Mouse (Mus musculus) testis, postnatal 14 days (tissue): ENCODE data around the gene Slc25a10.
A peak's percentile ranks its signal among the peaks of the same experiment; 100 is the strongest.

Experiments
- DNase-seq: peaks from one replicate; pipeline ENCODE4 v3.0.0; 2021; ENCODE audit warnings: low spot score

Slc25a10 gene

DNA sequence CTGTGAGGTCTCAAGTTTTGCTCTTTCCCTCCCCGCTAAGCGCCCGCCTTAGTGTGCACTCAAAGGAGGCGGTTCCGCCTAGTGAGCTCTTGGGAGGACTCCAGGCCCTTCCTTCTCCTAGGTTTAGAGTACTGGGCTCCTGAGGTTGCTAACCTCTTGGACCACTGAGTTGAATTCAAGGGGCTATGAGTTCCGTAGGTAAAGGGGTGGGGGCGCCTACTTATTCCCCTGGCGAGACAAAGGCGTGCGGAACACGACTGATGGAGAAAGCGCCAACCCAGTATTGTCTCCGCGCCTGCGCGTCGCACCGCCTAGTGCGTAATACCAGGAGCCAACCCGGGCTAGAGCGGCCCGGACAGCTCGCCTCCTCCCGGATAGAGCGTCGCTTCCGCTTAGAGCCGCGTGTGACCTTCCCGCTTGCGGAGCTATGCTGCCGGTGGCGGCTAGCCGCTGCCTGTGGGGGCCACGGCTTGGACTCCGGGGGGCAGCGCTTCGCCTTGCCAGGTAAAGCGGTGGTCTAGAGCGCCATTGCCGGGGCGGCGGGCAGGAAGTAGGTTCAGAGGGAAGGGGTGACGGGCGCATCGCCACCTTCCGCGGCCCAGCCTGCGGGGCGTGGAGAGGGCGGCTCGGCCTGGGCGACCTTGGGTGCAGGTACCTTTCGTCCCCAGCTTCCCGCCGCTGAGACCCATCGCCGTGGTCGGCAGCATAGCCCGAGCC lies 7.2 kb upstream of the Slc25a10 start, which contains the start of gene Mrpl12:
Gene Mrpl12, plus strand, starts transcription at position 349 of the 717 bp plus-strand sequence.
- peak; percentile 91 for DNase-seq

DNA sequence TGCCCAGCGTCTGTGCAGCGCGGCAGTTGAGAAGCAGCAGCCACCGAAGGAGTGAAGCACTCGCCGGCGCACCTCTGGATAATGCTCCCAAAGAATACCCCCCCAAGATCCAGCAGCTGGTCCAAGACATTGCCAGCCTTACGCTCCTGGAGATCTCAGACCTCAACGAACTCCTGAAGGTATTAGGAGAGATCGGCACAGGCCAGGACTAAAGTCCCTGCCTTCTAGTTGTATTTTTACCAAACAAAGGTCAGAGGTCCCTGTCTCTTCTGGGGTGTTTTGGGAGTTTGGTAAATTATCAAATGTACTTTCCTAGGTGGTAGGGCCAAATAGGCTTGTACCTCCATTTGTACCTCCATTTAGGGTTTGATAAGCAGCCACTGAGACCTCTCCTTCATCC lies 6.4 kb upstream of the Slc25a10 start:
- no peak for DNase-seq

DNA sequence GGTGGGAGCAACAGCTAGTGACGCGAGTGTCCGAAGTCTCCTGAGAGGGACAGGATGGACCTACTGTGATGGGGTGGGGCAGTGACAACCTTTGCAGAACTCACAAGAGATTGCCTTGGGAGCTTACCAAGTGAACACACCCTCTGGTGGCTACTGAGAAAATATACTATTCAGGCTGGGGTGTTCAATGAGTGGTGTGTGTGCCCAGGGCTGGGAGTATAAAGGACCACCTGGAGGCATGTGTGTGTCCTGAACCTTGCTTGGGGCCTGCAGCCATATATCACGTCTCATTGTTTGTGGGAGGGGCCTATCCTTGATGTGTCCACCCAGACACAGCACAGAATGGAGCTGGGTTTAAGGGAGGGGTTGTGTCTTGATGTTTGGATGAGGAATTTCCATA lies 3.1 kb upstream of the Slc25a10 start:
- no peak for DNase-seq

DNA sequence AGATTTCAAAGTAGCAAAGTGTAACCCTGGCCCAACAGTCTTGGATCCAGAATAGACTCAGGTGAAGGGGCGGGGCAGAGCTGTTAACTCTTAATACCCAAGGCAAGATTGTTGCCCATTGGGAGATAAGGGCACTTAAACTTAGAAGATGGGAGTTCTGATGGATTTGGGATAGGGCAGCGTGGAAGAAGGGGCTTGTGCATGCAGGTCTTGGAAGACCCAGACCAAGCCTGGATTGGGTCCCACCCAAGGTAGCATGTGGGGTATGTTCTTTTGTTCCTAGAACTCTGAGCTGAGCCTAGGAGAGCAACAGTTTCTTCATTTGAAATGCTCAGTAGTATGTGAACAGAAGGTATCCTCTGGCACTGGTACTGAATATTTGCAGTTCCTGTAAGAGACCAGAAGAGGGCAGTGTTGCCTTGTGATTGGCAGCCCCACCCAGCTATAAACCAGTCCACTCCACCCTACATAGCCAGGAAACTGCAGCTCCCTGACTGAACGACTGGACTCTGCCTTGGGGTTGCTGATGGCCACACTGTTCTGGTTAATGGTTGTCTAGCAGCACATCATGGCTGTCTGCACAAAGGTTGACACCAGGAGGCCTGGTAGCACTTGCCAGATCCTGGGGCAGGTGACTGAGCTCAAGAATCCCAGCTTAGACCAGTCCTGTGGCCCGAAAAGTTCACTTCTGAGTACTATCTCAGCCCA lies 2.4 kb upstream of the Slc25a10 start:
- peak; percentile 61 for DNase-seq

DNA sequence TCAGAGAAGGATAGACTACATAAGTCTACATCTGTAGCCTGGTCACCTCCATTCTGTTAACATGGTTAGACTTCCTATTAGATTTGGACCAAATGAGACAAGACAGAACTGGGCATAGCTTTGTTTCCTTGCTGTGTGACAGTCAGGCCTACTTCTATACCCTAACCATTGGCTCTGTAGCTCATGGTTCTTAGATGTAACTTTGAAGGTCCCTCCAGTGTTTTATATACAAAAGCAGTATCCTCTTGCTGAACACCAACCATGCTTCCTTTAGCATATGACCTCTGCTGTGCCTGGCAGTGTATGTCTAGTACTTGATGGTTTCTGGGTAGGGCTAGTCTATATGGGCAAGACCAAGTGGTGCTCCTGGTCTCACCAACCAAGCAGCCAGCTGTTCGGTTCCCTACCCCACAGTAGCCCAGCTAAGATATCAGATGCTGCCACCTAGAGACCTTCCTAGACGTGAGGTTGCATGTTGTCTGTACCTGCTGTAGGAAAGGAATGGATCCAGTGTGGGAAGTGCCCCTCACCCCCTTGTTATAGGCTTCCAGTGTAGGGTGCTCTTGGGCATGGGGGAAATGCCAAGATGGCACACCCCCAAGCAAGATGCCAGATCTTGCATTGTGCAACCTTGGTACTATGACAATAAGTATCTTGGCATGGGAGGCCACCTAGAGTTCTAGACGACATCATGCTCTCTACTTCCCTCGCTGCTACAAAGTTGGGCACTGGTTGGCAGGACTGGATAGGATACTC lies 1.2 kb upstream of the Slc25a10 start:
- DNase-seq = no peak

DNA sequence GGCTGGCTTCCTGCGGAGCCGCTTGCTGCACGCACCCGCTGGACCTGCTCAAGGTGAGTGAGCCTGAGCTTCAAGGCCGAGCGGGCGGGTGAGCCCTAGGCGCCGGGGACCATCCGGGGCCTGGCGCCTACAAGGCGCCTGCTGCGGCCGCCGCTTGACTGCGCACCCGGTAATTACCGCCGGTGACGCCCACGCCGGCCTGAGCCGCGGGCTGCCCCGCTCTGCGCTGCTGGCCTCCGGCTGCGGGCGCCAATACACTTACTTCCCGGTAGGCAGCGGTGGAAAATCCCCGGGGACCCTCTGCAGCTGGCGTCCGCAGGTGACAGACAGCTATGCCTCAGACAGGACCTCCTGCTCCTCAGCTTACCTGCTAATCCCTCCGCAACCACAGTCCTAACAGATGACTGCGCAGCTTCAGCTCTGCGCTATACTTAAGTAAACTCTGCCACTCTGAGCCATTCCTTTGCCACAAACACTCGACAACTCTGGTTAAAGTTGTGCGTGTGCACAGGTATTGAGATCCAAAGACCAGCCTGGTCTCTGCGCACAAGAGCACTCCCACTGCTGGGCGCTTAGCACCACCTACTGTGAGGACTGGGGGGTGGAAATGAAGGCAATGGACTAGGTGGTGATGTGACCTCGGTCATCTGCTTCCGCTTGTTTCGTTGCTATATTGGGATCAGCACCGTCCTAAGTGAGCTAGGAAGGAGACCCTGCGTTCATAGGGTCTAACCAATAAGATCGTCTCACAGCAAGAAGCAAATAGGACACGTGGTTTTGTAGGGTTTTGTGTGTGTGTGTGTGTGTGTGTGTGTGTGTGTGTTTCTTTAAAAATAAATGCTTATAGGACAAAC lies 611 bp downstream of the Slc25a10 start:
- no peak for DNase-seq

DNA sequence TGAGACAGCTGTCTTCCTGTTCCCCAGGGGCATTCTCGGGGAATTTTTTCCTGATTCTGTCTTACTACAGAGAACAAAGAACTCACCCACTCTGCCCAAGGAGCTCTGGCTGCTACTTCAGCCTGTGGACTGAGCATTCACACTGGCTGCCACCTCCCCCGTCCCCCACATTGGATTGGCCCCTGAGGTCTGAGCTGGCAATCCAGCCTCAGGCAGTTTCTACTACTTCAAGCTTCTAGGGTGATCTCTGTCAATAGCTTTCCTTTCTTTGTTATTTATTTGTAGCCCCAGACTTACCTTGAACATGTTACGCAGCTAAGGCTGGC lies 1.2 kb downstream of the Slc25a10 start:
- no peak for DNase-seq

DNA sequence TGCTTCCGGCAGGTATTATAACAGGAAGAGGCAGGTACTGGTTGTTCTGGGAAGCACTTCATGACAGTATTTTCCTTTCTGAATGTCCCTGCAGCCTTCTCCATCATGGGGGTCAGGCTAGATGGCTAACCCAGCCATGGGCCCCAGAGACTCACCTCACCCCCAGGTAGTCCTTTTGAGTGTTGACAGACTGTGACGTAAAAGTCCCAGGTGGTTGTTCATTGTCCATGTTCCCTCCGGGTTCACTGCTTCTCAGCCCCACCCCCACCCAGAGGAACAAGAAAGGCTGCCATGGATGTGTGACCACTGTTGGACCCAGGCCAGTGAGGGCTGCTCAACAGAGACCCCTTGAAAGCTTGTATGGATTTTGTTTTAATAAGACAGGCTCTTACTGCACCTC lies 1.7 kb downstream of the Slc25a10 start:
- no peak for DNase-seq

DNA sequence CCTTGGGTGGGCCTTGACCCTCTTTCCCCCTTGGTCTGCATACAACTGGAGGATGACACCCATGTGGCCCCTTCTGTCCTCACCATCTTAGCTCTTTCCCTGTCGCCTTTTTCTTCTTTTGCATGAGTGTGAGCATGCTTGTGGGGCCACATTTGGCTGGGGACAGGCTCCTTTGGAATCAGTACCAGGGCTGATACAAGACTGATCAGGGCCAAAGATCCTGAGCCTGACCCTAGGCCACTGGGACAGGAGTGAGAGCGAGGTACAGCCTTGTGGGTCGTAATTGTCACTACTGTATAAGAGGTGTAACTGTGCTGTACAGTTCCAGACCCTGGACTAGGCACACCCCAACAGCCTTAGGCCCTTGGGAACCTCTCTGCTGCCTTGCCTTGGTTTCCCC lies 2.3 kb downstream of the Slc25a10 start:
- no peak for DNase-seq

DNA sequence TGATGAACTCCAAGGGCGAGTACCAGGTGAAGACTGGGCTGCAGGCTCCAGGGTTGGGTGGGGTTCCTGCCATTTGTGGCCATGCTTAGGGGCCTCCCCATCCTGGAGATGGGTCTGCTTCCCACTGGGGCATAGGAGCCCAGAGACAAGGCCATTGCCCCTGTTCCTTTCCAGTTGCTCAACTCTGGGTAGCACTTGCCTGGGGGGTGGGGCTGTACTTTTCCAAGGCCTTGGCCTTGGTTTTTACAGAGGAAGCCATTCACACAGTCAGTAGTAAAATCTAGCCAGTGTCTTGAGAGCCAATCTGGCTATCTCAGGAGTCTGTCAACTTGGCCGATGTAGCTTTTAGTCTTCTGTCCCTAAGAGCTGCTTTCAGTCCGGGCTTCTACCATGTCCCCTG lies 5.8 kb downstream of the Slc25a10 start:
- DNase-seq = peak; percentile 64

DNA sequence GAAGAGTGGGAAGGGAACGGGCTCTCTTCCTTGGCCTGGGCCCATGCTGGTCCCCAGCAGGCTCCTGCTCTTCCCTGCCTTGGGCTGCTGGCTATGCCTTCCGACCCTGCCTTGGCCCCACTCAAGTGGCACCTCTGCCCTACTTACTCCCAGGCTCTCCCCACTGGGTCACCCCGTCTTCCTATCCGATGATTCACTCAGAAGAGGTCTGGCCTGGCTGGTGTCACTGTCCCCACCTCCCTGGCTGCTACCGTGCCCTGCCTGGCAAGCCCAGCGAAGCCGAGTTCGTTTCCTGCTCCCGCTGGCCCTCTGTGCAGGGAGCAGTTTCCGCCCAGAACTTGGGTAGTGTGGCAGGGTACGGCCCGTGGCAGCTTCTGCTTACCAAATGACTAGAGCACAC lies 6.6 kb downstream of the Slc25a10 start:
- no peak for DNase-seq

DNA sequence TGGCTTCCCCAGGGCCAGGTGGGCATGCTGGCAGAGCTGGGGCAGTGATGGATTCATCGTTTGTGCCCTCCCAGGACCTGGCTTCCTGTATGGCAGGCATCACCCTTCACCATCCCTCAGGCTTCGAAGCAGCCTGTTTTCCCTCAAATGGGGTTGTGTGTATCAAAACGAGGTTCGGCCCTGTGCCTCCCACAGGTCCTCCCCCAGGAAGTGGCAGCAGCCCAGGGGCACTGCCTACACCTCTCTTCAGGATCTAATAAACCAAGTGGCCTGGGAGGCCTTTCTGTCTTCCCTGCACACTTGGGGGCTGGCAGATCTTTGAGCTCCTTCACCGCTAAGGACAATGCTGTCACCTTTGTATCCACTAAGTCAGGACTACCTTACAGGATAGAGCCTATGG lies 7.3 kb downstream of the Slc25a10 start:
- peak; percentile 54 for DNase-seq

DNA sequence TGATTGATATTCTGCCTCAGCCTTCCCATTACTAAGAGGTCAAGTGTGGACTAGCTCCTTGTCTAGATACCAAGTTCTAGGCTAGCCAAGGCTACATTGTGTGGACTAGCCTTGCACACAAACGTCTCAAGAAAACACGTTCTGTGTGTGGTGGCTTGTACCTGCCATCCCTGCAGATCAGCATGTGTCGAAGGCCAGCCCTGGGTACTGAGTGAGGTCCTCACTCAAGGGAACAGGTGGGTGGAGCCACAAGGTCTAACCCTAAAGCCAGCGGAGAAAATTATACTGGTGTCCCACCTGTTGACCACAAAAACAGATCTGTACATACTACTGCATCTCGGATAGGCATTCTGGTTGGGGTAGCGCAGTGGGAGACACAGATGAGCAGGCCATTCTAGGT lies 8.3 kb downstream of the Slc25a10 start:
- no peak for DNase-seq

DNA sequence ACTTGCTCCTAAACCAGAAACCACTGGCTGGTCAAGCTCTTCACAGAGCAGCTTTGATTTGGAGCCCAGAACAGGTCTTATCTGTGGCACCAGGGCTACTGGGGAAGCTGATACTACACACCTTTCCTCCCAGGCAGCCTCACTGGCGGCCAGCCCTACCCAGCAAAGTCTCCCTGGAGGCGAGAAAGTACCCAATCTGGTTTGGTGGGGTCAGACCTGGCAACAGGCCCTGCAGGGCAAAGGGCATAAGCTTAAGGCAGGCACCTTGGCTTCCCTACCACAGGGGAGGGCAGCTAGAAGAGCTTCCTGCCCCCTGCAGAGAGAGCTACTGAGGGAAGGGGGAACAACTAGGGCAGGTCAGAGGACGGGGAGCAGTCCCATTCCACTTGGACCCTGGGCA lies 8.7 kb downstream of the Slc25a10 start:
- DNase-seq = no peak

DNA sequence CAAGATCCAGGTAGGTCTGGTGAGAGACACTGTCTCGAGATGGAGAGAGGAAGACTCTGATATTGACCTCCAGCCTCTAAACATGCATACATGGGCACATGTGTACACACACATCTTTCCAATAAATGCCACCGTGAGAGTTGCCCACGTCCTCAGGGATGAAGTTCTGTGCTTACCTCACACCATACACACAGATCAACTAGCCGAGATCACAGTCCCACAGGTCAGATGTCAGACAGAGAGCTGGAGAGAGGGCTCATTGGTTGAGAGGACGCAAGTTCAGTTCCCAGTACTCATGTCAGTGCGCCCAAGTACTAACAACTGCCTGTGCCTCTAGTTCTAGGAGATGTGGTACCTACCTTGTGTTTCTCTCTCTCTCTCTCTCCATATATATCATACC lies 9.4 kb downstream of the Slc25a10 start:
- no peak for DNase-seq

DNA sequence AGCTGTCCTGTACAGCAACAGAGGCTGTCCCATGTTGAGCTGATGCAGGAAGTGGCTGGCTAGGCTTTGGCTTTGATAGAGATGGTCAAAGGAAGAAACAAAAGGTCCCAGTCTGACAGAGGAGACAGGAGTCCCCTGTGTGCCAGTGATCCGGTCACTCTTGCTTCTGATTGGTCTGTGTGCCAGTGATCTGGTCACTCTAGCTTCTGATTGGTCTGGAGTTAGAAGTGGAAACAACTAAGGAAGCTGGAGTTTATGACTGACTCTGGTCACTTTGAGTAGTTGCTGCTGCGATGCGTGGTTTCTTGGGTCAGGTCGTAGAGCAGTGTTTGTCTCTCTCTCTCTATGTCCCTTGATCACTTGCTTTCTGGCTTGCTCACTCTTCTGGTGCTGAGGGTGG lies 10.1 kb downstream of the Slc25a10 start:
- no peak for DNase-seq

DNA sequence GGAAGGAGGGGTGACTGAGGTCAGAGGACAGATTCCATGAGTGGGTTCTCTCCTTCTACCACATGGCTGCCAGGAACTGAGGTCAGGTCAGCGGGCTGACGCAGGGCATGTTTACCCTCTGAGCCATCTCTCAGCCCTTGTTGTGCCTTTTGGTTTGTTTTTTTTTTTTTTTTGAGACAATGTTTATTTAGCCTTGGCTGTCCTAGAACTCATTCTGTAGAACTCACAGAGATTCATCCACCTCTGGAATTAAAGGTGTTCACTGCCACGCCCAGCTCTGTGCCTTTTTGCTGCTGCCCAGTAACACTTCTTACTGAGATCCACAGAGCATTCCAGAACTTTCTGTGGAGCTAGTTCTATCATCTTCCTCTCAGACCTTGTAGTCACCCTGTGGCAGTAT lies 14.0 kb downstream of the Slc25a10 start:
- DNase-seq = no peak

DNA sequence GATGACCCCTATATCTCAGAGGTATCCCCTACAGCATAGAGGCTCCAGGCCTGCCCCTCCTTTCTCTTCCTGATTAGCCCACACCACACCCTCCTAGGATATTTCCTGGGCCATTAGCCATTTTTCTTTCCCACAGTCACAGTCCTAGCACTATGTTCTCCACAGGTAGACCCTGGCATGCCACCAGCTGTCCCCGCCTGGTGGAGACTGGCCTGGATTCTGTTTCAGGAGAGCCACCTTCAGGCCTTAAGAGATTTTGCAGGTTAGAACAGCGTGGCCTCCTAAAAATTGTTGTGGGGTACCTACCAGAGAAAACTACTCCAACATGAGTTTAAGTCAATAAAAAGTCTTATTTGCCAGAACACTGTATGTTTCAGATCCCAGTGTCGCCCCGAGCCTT lies 15.3 kb downstream of the Slc25a10 start:
- DNase-seq = no peak

DNA sequence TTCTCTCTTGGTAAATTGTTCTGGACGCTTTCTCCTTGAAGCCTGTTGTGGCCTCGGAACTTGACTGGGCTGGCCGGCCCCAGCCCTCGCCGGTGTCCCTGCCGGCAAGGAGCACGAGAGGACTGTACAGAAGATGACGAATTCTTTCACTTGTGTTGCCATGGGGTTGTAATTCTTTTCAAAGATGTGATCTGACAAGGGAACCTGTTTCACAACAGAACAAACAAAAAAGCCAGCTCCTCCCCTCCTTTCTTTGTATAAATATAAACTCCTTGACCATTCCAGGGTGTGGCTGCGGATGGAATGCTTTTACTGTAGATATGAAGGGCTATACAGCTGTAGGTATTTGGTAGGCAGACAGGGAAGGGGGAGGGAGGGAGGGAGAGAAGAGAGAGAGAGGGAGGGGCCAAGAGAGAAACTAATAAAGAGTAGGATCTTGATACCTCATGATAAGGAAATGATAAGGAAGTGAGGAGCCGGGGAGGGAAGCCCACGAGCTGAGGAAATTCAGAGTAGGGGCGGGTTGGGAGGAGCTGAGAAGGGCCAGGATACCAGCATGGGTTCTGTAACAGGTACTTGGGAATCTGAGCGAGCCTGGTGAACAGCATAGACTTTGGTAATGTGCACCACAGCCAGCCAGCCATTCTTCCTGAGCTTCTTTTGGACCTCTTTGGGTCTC lies 16.1 kb downstream of the Slc25a10 start:
- no peak for DNase-seq

DNA sequence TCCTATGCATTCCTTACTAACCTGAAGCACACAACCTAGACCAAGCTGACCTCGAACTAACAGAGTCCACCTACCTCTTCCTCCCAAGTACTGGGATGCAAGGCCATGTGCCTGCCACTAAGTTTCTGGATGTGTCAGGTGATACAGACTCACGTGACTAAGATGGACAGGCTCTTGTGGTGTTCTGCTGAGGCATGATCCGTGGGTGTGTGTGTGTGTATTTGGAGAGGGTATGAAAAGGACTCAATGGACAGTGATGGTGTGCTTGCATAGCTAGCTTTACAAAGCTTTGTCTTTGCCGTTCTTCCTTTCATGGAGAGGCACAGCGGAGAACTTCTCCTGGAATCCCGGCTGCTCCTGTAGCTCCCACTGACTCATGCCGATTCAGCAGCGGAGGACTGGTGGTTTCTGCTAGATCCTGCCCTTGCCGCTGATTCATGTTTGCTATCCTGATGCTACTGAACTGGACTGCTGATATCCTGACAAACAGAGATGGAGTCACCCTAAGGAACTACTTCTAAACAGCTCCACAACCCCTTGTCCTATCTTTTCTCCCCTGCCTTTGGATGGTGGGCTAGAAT lies 16.7 kb downstream of the Slc25a10 start:
- DNase-seq = no peak

DNA sequence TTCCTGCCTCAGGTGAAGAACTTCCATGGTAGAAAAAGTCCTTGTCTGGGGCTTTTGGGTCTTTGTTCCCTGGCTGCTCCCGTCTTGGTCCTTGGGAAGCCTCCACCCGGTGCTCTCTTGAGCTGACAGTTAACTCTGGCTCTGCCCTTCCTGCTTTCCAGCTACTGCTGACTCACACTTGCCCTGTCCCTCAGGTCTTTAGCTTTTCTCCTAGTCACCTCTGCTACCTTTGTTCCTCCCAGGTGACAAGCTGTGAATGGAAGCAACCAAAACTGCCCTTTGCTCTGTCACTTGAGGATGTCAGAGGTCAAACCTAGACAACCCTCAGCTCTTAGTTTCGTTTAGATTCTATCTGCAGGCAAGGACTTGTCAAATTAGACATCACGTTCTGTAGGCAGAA lies 18.3 kb downstream of the Slc25a10 start:
- no peak for DNase-seq
